Comparison of ENCODE assay signal across 9 mouse cellular contexts in the genomic region with DNA sequence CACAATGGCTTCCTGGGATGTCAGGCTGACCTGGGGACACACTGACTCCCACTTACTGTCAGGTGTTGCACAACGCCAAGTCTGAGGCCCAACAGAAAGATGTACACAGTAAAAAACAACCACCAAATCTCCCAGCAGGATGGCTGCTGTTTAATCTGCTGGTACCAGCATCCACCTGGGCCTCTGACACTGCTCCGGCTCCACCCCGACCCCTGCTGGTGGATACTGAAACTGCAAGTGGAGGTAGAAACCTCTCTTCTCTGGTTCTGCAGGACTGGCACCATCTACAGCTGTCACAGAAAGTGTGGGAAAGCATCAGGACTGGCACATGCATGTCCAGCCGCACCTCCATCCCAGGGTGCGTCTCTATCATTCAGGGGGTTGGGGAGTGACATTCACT. TPM values are rescaled to one million over a fixed set of nuclear protein-coding genes. Genes with fewer than 3 reads are reported as not detected.
DNase-seq lines count a peak whose midpoint lies in the region; ATAC-seq and TF ChIP-seq lines count a peak whose summit lies in the region.
"Had no signal": no experiment of that assay in that cellular context is flagged by ENCODE, and none has a peak within 500 bp of the region (broad histone marks: within the 10 kb centered on the region; RNA-seq: fewer than 3 reads in every experiment).

No protein-coding gene starts in this region.

- H3K9me3 ChIP-seq in G1E (replicated peaks): no peaks in the 10 kb centered on the region
- H3K9me3 ChIP-seq: heart, embryonic 15.5 days had no signal

- peaks cover 22% of the 10 kb centered on the region for H3K27me3 ChIP-seq in G1E (ENCODE audit: insufficient read depth, low read length)
- H3K27me3 ChIP-seq: heart, embryonic 15.5 days had no signal

- ATAC-seq in G1E (ENCODE audit: extremely low read depth, insufficient number of reproducible peaks, low FRiP score, poor library complexity, severe bottlenecking): peak; percentile 54; the same call in 1 of the 2 replicates
- ATAC-seq in erythroblast, adult 5-6 weeks (replicated peaks; ENCODE audit: low FRiP score, poor library complexity, severe bottlenecking): peak; percentile 73
- peak; percentile 41 to 57; a peak in 3 of 4 replicates for ATAC-seq in hematopoietic stem cell, adult 5-6 weeks (replicated peaks in 1 of 2; ENCODE audit: insufficient read depth in 1 of 2, low FRiP score in 2 of 2, low TSS enrichment in 1 of 2, low read depth in 1 of 2, poor library complexity in 2 of 2, severe bottlenecking in 2 of 2)
- ATAC-seq in megakaryocyte, adult 5-6 weeks (ENCODE audit: poor library complexity, severe bottlenecking): peak; percentile 70

- TF ChIP-seq CTCF in G1E (IDR thresholded peaks at IDR 0.05; ENCODE audit: low read depth, low read length): peak; percentile 92
- TF ChIP-seq CTCF in bone marrow macrophage, adult 2 months (IDR thresholded peaks at IDR 0.05; ENCODE audit: low read depth, low read length): peak; percentile 83

- H3K4me1 ChIP-seq in G1E (ENCODE audit: insufficient read depth, low read depth, low read length): peaks cover 2% of the 10 kb centered on the region; the same call in 1 of the 2 replicates
- no peaks in the 10 kb centered on the region for H3K4me1 ChIP-seq in bone marrow macrophage, adult 2 months (ENCODE audit: control insufficient read depth, insufficient read depth, low read length)
- H3K4me1 ChIP-seq: heart, embryonic 15.5 days had no signal

- H3K27ac ChIP-seq in bone marrow macrophage, adult 2 months (ENCODE audit: insufficient read depth, low read depth, low read length): no peak overlapping the region
- H3K27ac ChIP-seq: heart, embryonic 15.5 days had no signal

- peaks cover 57% of the 10 kb centered on the region for H3K36me3 ChIP-seq in G1E (replicated peaks)

- TF ChIP-seq POLR2A in bone marrow macrophage, adult 2 months (IDR thresholded peaks at IDR 0.05; ENCODE audit: borderline replicate concordance, low read depth, low read length): no peak

- no peak overlapping the region for H3K4me3 ChIP-seq in G1E (ENCODE audit: low read depth, low read length)
- no peak overlapping the region for H3K4me3 ChIP-seq in bone marrow macrophage, adult 2 months (ENCODE audit: insufficient read depth, low read length)
- H3K4me3 ChIP-seq: heart, embryonic 15.5 days had no signal

- DNase-seq in G1E (ENCODE audit: low spot score): peak; percentile 70
- DNase-seq in layer of hippocampus, postnatal 14 days (ENCODE audit: low spot score in 2 of 2): peak; percentile 74 to 80
- DNase-seq in retina, postnatal 7 days (ENCODE audit: low read depth, low spot score): peak; percentile 60
- peak; percentile 48 to 85 for DNase-seq in urinary bladder, adult 18-20 months (ENCODE audit: low spot score in 2 of 2)

RNA-seq across cellular contexts. Expression of gene Cstb, which starts 12.6 kb away (rescaled TPM):
- total RNA-seq in G1E (2014; fragmentation: Nextera tagmentation) (33.7 and 47.1 TPM in 2 replicates), G1E (2017) (251 and 260 TPM in 2 replicates)
- 20.0 and 40.3 TPM in 2 replicates for polyA plus RNA-seq in G1E (2012)
- 742 and 743 TPM in 2 replicates for polyA plus RNA-seq in bone marrow macrophage, adult 2 months (2012; ENCODE audit: insufficient read depth, insufficient read length, missing spikeins)
- total RNA-seq in erythroblast, adult 5-6 weeks (2015; ENCODE audit: low replicate concordance): 17.7 and 24.9 TPM in 2 replicates
- 3.3 and 10.0 TPM in 2 replicates for total RNA-seq in erythroblast, adult 5-6 weeks (2017; ENCODE audit: low replicate concordance)
- total RNA-seq in hematopoietic stem cell, adult 5-6 weeks (2017): 28.9 and 59.0 TPM in 2 replicates
- total RNA-seq in layer of hippocampus, postnatal 14 days (2021): 10 to 100 TPM; 33.8 to 37.6 TPM
- 122 and 148 TPM in 2 replicates for total RNA-seq in megakaryocyte, adult 5-6 weeks (2015)
- 119 and 125 TPM in 2 replicates for total RNA-seq in megakaryocyte, adult 5-6 weeks (2017)

RNA-seq across cellular contexts. Expression of gene Rrp1, which starts 25.3 kb away (rescaled TPM):
- 172 and 189 TPM in 2 replicates for total RNA-seq in G1E (2014; fragmentation: Nextera tagmentation)
- total RNA-seq in G1E (2017): 423 and 464 TPM in 2 replicates
- polyA plus RNA-seq in G1E (2012): 372 and 420 TPM in 2 replicates
- polyA plus RNA-seq in bone marrow macrophage, adult 2 months (2012; ENCODE audit: insufficient read depth, insufficient read length, missing spikeins): 138 and 145 TPM in 2 replicates
- 4.8 and 17.3 TPM in 2 replicates for total RNA-seq in erythroblast, adult 5-6 weeks (2015; ENCODE audit: low replicate concordance)
- total RNA-seq in erythroblast, adult 5-6 weeks (2017; ENCODE audit: low replicate concordance): 44.9 and 46.9 TPM in 2 replicates
- 310 and 472 TPM in 2 replicates for total RNA-seq in hematopoietic stem cell, adult 5-6 weeks (2017)
- 100 to 1,000 TPM; 337 to 342 TPM for total RNA-seq in layer of hippocampus, postnatal 14 days (2021)
- total RNA-seq in megakaryocyte, adult 5-6 weeks (2015): 32.9 and 38.3 TPM in 2 replicates
- total RNA-seq in megakaryocyte, adult 5-6 weeks (2017): 173 and 213 TPM in 2 replicates

RNA-seq across cellular contexts. Expression of gene Pdxk, which starts 26.7 kb away (rescaled TPM):
- total RNA-seq in G1E (2014; fragmentation: Nextera tagmentation) (33.6 and 36.2 TPM in 2 replicates), G1E (2017) (44.6 and 47.1 TPM in 2 replicates)
- polyA plus RNA-seq in G1E (2012): 20.8 and 23.0 TPM in 2 replicates
- polyA plus RNA-seq in bone marrow macrophage, adult 2 months (2012; ENCODE audit: insufficient read depth, insufficient read length, missing spikeins): 112 and 121 TPM in 2 replicates
- total RNA-seq in erythroblast, adult 5-6 weeks (2015; ENCODE audit: low replicate concordance): 2.9 and 6.3 TPM in 2 replicates
- total RNA-seq in erythroblast, adult 5-6 weeks (2017; ENCODE audit: low replicate concordance): 1.4 TPM in 2 replicates
- 12.3 and 17.1 TPM in 2 replicates for total RNA-seq in hematopoietic stem cell, adult 5-6 weeks (2017)
- total RNA-seq in layer of hippocampus, postnatal 14 days (2021): 10 to 100 TPM; 71.0 to 73.2 TPM
- total RNA-seq in megakaryocyte, adult 5-6 weeks (2015): 21.7 and 23.0 TPM in 2 replicates
- 16.5 and 19.6 TPM in 2 replicates for total RNA-seq in megakaryocyte, adult 5-6 weeks (2017)
